Mouse (Mus musculus) myocyte (in vitro differentiated cells): Measurements from ENCODE around the gene Cdc42ep1.

Source experiments
- CEBPB ChIP-seq: IDR thresholded peaks from 2 replicates; pipeline ENCODE4 v1.6.1; 2011; ENCODE audit warnings: mild to moderate bottlenecking, moderate library complexity; ENCODE audit not compliant: poor library complexity, insufficient read depth, severe bottlenecking
- E2F4 ChIP-seq: IDR thresholded peaks from one replicate; pipeline ENCODE4 v1.6.1; 2011; ENCODE audit warnings: mild to moderate bottlenecking, control low read depth, moderate library complexity; ENCODE audit not compliant: insufficient read depth
- MAX ChIP-seq: IDR thresholded peaks from one replicate; pipeline ENCODE4 v1.6.1; 2011; ENCODE audit warnings: low read depth, mild to moderate bottlenecking, control low read depth
- MYOD1 ChIP-seq, 3 experiments: IDR thresholded peaks; one replicate each; pipeline ENCODE4 v1.6.1; 2011; ENCODE audit warnings: control low read depth in 2 of 3, low read depth in 2 of 3, mild to moderate bottlenecking in 2 of 3, moderate library complexity in 1 of 3; ENCODE audit not compliant: insufficient read length in 2 of 3, control insufficient read depth in 1 of 3
- MYOG ChIP-seq, 3 experiments: IDR thresholded peaks; one replicate each; pipeline ENCODE4 v1.6.1; 2011; ENCODE audit warnings: control low read depth in 2 of 3, low read depth in 2 of 3, mild to moderate bottlenecking in 2 of 3; ENCODE audit not compliant: insufficient read length in 2 of 3, control insufficient read depth in 1 of 3, insufficient read depth in 1 of 3
- POLR2A ChIP-seq: IDR thresholded peaks from one replicate; pipeline ENCODE4 v1.6.1; 2011; ENCODE audit warnings: low read depth, mild to moderate bottlenecking, control low read depth, moderate library complexity; ENCODE audit not compliant: insufficient read length
- POLR2AphosphoS2 ChIP-seq: IDR thresholded peaks from one replicate; pipeline ENCODE4 v1.6.1; 2011; ENCODE audit warnings: low read depth, control low read depth; ENCODE audit not compliant: insufficient read length
- REST ChIP-seq: IDR thresholded peaks from one replicate; pipeline ENCODE4 v1.6.1; 2011; ENCODE audit warnings: mild to moderate bottlenecking, control low read depth, moderate library complexity; ENCODE audit not compliant: insufficient read depth, insufficient read length
- SRF ChIP-seq: IDR thresholded peaks from one replicate; pipeline ENCODE4 v1.6.1; 2011; ENCODE audit warnings: low read depth; ENCODE audit not compliant: control insufficient read depth, insufficient read length
- TCF12 ChIP-seq: IDR thresholded peaks from one replicate; pipeline ENCODE4 v1.6.1; 2011; ENCODE audit warnings: mild to moderate bottlenecking, control low read depth; ENCODE audit not compliant: poor library complexity, insufficient read depth, severe bottlenecking
- TCF3 ChIP-seq: IDR thresholded peaks from one replicate; pipeline ENCODE4 v1.6.1; 2011; ENCODE audit warnings: low read depth, control low read depth; ENCODE audit not compliant: insufficient read length
- USF1 ChIP-seq: IDR thresholded peaks from one replicate; pipeline ENCODE4 v1.6.1; 2011; ENCODE audit warnings: low read depth, mild to moderate bottlenecking, control low read depth, moderate library complexity

- TF ChIP-seq MAX (no peak), POLR2A (no peak), MYOD1 (IDR thresholded peaks at IDR 0.05; ENCODE audit: control insufficient read depth in 1 of 3, insufficient read length in 2 of 3, low read depth in 2 of 3) (no peak), SRF (no peak), USF1 (no peak), TCF12 (no peak), POLR2AphosphoS2 (no peak), MYOG (IDR thresholded peaks at IDR 0.05; ENCODE audit: control insufficient read depth in 1 of 3, insufficient read depth in 1 of 3, insufficient read length in 2 of 3, low read depth in 2 of 3) (no peak), E2F4 (no peak), CEBPB (no peak), TCF3 (no peak), REST (no peak)
These were observed 17.3 kb downstream of the Cdc42ep1 start for GRCm38 (mm10) chr15:78859714-78860113.
